Mouse (Mus musculus) E14TG2a.4 (cell line): ENCODE data around the gene Phf14.
"Not testable (repeated sequence)": the region's sequence is repeated elsewhere in the genome, so short reads cannot be mapped to it uniquely, and the experiment has no call there.

Experiments
- H3K27me3 ChIP-seq: 2 replicates; pipeline ENCODE4 v1.6.1; 2014; ENCODE audit warnings: low read length, control low read depth; ENCODE audit not compliant: insufficient read depth
- H3K36me3 ChIP-seq: 2 replicates; pipeline ENCODE4 v1.6.1; 2014; ENCODE audit warnings: low read length, control low read depth; ENCODE audit not compliant: insufficient read depth
- H3K4me1 ChIP-seq: replicated peaks from 2 replicates; pipeline ENCODE4 v1.6.1; 2014; ENCODE audit warnings: low read depth, low read length, control low read depth
- H3K4me3 ChIP-seq: replicated peaks from 2 replicates; pipeline ENCODE4 v1.5.1; 2014; ENCODE audit warnings: mild to moderate bottlenecking, low read length
- H3K9me3 ChIP-seq: 2 replicates; pipeline ENCODE4 v1.6.1; 2014; ENCODE audit warnings: low read length, control low read depth
- CTCF ChIP-seq: conservative IDR thresholded peaks from 2 replicates; pipeline ENCODE4 v1.5.1; 2014; ENCODE audit warnings: low read length
- NANOG ChIP-seq: IDR thresholded peaks from 2 replicates; pipeline ENCODE4 v1.6.1; 2014; ENCODE audit warnings: borderline replicate concordance, low read length, mixed read lengths
- POU5F1 ChIP-seq: IDR thresholded peaks from 2 replicates; pipeline ENCODE4 v1.6.1; 2014; ENCODE audit warnings: low read length, borderline replicate concordance

The Phf14 gene

DNA sequence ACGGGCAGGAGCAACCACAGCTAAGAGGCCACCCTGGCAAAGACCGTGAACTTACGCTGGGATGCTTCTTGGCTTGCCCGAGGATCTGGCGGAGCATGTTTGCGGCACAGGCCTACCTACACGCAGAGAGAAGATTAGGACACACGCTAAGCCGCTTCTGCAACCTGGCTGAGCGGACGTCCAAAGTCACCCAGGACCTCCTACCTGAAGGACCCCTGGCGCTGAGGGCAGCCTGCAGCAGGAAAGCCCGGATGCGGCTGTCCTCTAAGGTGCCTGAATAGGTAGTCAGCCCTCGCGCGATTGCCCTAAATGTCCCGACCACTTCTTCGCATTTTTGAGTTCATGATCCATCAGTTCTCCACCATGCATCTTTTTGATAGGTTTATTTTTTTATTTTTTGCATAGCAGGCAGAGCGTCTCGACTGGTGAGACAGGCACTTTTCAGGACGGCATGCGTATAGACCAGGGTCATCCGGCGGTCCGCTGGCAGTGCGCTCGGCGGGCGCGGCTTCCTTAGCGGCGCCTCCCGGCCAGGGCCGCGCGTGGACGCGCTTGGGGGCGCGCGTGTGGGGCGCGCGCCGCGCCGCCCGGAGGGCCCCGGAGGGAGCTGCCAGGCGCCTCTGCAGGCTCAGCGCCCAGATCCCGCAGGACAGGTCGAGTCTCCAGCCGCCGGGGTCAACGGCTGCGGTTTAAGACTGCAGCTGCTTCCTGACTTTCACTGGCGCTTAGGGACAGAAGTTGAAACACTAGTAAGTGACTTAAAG lies at the start of gene Phf14, which contains the start of gene Ndufa4:
TSS of gene Phf14 (plus strand) at position 541 of the 764 bp plus-strand sequence.
TSS of gene Ndufa4 (minus strand) at position 229 of the 764 bp plus-strand sequence.
- peaks cover 36% of the 10 kb centered on the region for H3K36me3 ChIP-seq
- peak within 1 kb of the TSS; percentile 95 for H3K4me3 ChIP-seq
- no peaks in the 10 kb centered on the region for H3K9me3 ChIP-seq
- TF ChIP-seq POU5F1 (no peak), NANOG (no peak), CTCF (no peak)
- peaks cover 28% of the 10 kb centered on the region for H3K4me1 ChIP-seq
- no peaks in the 10 kb centered on the region for H3K27me3 ChIP-seq

DNA sequence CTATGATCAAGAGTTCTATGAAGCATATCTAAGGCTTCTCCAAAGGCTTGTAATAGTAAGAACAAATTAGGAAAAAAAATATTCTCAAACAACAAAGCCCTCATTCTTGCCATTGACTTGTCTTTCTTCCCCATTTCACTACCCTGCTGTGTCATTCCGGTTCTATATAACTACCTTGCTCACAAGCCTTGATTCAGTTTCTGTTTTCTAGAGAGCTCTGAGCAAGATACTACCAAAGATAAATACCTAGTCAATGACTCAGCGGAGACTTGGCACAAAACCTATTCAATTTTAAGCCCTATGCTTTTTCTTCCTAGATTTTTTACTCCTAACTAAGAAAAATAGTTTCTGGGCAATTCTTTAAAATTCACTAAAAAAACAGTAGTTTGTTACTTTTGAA lies 32.2 kb upstream of the Phf14 start:
- H3K9me3 ChIP-seq, H3K27me3 ChIP-seq, H3K4me1 ChIP-seq, H3K36me3 ChIP-seq, H3K4me3 ChIP-seq: not testable (repeated sequence)

DNA sequence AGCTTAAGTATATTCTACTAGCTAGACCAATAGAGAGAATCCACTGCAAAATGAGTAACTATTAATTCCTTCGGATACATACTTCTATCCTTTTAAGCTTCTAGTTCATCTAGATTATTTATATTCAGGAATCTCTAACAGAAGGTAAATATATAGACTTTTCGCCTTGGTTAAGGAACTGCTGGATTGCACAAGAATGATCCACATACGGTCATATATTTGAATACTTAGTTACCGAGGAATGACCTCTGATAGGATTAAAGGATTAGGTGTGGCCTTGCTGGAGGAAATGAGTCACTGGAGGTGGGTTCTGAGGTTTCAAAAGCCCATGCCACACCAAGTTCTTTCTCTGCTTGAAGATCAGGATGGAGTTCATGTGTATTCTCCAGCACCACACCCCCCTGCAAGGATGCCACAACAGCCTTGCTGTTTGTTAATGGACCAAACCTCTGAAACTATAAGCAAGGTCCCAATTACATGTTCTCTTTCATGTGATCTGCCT lies 6.7 kb upstream of the Phf14 start:
- peaks cover 18% of the 10 kb centered on the region for H3K4me1 ChIP-seq
- TF ChIP-seq NANOG (no peak), POU5F1 (no peak), CTCF (no peak)
- no peaks in the 10 kb centered on the region for H3K9me3 ChIP-seq
- peaks cover 64% of the 10 kb centered on the region for H3K36me3 ChIP-seq
- H3K4me3 ChIP-seq: no peak overlapping the region
- H3K27me3 ChIP-seq: no peaks in the 10 kb centered on the region

DNA sequence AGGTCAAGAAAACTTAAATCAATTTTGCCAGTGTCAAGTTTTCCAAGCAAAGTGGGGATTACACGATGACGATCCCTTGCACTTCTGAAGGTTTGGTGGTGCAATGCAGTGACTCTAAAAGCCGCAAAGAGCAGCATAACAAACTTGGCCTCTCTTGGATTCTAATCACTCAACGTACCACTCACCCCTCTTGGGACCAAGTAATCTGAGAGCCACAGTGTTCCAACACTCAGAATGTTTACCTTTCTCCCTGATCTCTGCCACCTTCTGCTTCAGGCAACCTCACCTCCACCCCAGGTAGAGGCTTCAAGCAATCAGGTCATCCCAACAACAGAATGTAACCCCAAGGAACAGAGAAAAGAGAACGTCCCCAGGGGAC lies 730 bp upstream of the Phf14 start:
- peaks cover 29% of the 10 kb centered on the region for H3K4me1 ChIP-seq
- H3K4me3 ChIP-seq: peak overlapping the region; percentile 95
- H3K36me3 ChIP-seq: peaks cover 37% of the 10 kb centered on the region
- TF ChIP-seq NANOG (no peak), POU5F1 (no peak), CTCF (no peak)
- no peaks in the 10 kb centered on the region for H3K27me3 ChIP-seq
- H3K9me3 ChIP-seq: no peaks in the 10 kb centered on the region

DNA sequence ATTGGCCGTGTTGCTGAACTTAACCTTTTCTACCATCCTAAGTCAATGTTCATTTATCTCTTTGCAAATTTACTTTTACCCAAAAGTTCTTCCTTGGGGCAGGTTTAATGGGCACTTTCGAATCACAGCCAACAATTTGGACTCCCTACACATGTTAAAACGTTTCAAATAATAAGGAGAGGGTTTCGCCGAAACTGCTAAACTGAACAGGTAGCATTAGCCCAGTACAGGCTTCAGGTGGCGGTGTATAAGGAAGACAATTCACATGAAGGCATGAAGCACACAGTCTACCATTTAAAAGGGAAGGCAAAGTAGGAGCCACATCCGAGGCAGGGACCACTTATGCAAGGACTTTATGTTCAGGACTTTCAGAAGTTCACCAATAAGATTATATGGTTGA lies 561 bp downstream of the Phf14 start:
- Histone ChIP-seq H3K27me3 (no peaks in the 10 kb centered on the region), H3K9me3 (no peaks in the 10 kb centered on the region), H3K4me1 (peaks cover 26% of the 10 kb centered on the region), H3K4me3 (peak overlapping the region; percentile 95), H3K36me3 (peaks cover 29% of the 10 kb centered on the region)
- no peak for TF ChIP-seq POU5F1
- TF ChIP-seq NANOG: no peak
- TF ChIP-seq CTCF: no peak

DNA sequence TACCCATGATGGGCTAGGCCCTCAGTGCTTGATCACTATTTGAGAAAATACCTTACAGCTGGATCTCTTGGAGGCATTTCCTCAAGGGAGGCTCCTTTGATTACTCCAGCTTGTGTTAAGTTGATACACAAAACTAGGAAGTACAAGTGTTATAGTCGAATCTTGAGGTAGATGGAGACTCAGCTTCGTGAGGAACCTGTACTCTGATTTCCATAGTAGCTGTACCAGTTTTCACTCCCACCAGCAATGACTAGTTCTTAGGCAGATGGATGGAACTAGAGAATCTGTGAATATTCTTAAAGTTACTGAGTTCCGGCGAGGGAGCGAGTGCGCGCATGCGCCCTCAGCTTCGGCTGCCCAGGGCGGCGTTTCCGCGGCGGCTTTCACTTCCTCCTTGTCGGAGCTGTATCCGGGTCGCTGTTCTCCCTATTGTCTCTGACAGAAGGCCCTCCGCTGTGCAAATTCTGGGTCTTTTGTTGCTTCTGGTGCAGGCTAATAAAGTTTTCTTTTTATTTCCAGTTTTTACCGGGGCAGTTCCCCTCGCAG lies 18.0 kb downstream of the Phf14 start:
- peak overlapping the region; percentile 81 for H3K4me3 ChIP-seq
- peaks cover 10% of the 10 kb centered on the region; the same call in 1 of the 2 replicates for H3K36me3 ChIP-seq
- TF ChIP-seq CTCF: no peak
- TF ChIP-seq POU5F1: no peak
- TF ChIP-seq NANOG: no peak
- no peaks in the 10 kb centered on the region for H3K27me3 ChIP-seq
- H3K9me3 ChIP-seq: no peaks in the 10 kb centered on the region
- peaks cover 15% of the 10 kb centered on the region for H3K4me1 ChIP-seq

DNA sequence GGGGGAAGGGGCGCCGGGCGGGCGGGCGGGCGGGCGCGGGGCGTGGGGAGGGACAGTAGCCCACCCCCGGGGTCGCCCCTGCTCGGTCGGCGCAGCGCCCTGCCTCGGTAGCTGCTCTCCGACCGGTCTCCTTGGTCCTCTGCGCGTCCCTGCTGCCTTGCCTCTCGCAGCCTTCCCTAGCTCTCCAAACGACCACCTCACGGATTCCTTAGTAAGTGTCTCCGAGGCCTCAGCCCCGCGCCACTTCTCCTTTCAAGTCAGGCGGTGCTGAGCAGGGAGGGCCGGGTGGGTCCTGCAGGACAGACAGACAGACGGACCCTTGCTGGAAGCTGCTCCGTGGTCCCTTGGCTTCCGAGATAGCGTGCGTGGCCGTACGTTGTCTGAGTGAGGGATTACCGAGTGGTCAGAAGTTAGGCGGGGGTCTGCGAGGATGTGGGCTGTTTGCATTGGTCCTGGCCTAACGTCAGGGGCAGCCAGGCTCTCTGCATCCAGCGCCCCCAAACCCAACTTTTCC lies 18.5 kb downstream of the Phf14 start:
- no peaks in the 10 kb centered on the region for H3K27me3 ChIP-seq
- H3K9me3 ChIP-seq: no peaks in the 10 kb centered on the region
- peaks cover 15% of the 10 kb centered on the region for H3K4me1 ChIP-seq
- no peak for TF ChIP-seq CTCF
- no peak for TF ChIP-seq NANOG
- no peak for TF ChIP-seq POU5F1
- H3K36me3 ChIP-seq: peaks cover 10% of the 10 kb centered on the region; the same call in 1 of the 2 replicates
- peak overlapping the region; percentile 81 for H3K4me3 ChIP-seq

DNA sequence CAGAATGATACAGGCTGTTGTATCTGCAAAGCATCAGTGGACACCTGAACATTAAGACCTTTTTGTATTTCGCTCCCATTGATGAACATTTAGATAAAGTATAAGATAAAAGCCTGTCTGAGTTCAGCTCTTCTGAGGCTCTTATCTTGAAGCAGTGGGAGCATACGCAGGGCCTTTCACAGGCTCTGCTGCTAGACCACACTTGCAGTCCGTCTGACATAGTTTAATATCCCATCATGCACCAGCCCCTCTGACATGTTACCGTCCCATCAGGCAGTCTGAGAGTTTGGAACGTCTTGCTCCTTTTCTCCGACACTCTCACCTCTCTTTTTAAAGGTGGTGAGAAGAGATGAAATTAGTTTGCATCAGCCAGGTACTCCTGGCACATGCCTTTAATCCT lies 19.9 kb downstream of the Phf14 start:
- H3K9me3 ChIP-seq: no peaks in the 10 kb centered on the region
- H3K27me3 ChIP-seq: no peaks in the 10 kb centered on the region
- H3K36me3 ChIP-seq: peaks cover 10% of the 10 kb centered on the region; the same call in 1 of the 2 replicates
- peaks cover 15% of the 10 kb centered on the region for H3K4me1 ChIP-seq
- no peak overlapping the region for H3K4me3 ChIP-seq
- no peak for TF ChIP-seq CTCF
- TF ChIP-seq NANOG: no peak
- no peak for TF ChIP-seq POU5F1
